In the genomic region with DNA sequence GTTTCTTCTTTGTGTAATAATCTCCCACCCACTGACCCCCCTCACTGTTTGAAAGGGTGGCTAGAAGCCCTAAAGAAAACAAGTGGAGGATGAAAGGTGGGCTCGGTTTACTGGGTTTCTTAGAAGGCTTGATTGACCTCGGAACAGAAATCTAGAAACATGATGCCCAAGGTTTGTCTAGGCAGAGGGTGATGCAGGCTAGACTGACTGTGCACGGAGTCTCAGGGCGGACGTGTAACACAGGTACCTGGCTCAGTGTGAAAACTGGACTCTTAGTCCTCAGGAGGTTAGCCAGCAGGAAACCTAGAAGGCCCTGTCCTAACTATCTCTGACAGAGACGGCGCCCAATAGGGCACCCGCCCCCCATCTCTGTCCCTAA, we compare ENCODE assay signal across 9 mouse cellular contexts.
DNase-seq lines count a peak whose midpoint lies in the region; ATAC-seq and TF ChIP-seq lines count a peak whose summit lies in the region.
"Had no signal": no experiment of that assay in that cellular context is flagged by ENCODE, and none has a peak within 500 bp of the region (broad histone marks: within the 10 kb centered on the region; RNA-seq: fewer than 3 reads in every experiment).

No protein-coding gene starts in this region.

- no peak for ATAC-seq in heart, embryonic 12.5 days (ENCODE audit: insufficient number of reproducible peaks, low FRiP score)
- no peak for ATAC-seq in midbrain, embryonic 11.5 days (ENCODE audit: low FRiP score)
- ATAC-seq in midbrain, embryonic 16.5 days, result no peak
- no peak for ATAC-seq in intestine, postnatal 0 days
- ATAC-seq in stomach, embryonic 14.5 days (ENCODE audit: insufficient number of reproducible peaks, insufficient read depth, low FRiP score, low read depth), result no peak

- H3K4me3 ChIP-seq in heart, embryonic 12.5 days, result peak overlapping the region; percentile 44; the same call in 1 of the 2 replicates
- no peak overlapping the region for H3K4me3 ChIP-seq in midbrain, embryonic 11.5 days (ENCODE audit: low read depth, low read length)
- H3K4me3 ChIP-seq in midbrain, embryonic 16.5 days (ENCODE audit: low read depth, low read length), result no peak overlapping the region
- peak overlapping the region; percentile 57 for H3K4me3 ChIP-seq in intestine, postnatal 0 days (ENCODE audit: low read depth, low read length)
- peak overlapping the region; percentile 32 for H3K4me3 ChIP-seq in stomach, embryonic 14.5 days (ENCODE audit: low read depth, low read length)

- DNase-seq in heart, postnatal 4 days, result no peak
- DNase-seq in midbrain, embryonic 11.5 days (ENCODE audit: low spot score, missing footprints), result peak; percentile 95
- DNase-seq in urinary bladder, postnatal 14 days (ENCODE audit: low spot score), result no peak
- DNase-seq in thymus, postnatal 10 days (ENCODE audit: low spot score in 2 of 2), result no peak
- DNase-seq: cerebellum, adult 11-12 months had no signal

- no peak for TF ChIP-seq CTCF in intestine, postnatal 0 days (IDR thresholded peaks at IDR 0.05; ENCODE audit: low read depth)

- peaks cover 47% of the 10 kb centered on the region for H3K4me1 ChIP-seq in heart, embryonic 12.5 days (replicated peaks)
- peaks cover 31% of the 10 kb centered on the region for H3K4me1 ChIP-seq in midbrain, embryonic 11.5 days (ENCODE audit: control insufficient read depth, insufficient read depth, low read length)
- H3K4me1 ChIP-seq in midbrain, embryonic 16.5 days (ENCODE audit: control insufficient read depth, insufficient read depth, low read length), result peaks cover 18% of the 10 kb centered on the region
- no peaks in the 10 kb centered on the region for H3K4me1 ChIP-seq in intestine, postnatal 0 days (replicated peaks; ENCODE audit: control insufficient read depth, insufficient read depth, low read length)
- peaks cover 15% of the 10 kb centered on the region for H3K4me1 ChIP-seq in stomach, embryonic 14.5 days (ENCODE audit: control insufficient read depth, insufficient read depth, low read length)

- H3K36me3 ChIP-seq in heart, embryonic 12.5 days, result no peaks in the 10 kb centered on the region
- no peaks in the 10 kb centered on the region for H3K36me3 ChIP-seq in midbrain, embryonic 11.5 days (ENCODE audit: control insufficient read depth, insufficient read depth, low read length)
- H3K36me3 ChIP-seq in midbrain, embryonic 16.5 days (ENCODE audit: control insufficient read depth, insufficient read depth, low read length), result no peaks in the 10 kb centered on the region
- H3K36me3 ChIP-seq in intestine, postnatal 0 days (ENCODE audit: control insufficient read depth, insufficient read depth), result no peaks in the 10 kb centered on the region
- H3K36me3 ChIP-seq in stomach, embryonic 14.5 days (ENCODE audit: control insufficient read depth, insufficient read depth, low read length), result no peaks in the 10 kb centered on the region

- no peak overlapping the region for H3K9ac ChIP-seq in heart, embryonic 12.5 days
- no peak overlapping the region for H3K9ac ChIP-seq in midbrain, embryonic 11.5 days (ENCODE audit: low read length)
- H3K9ac ChIP-seq in midbrain, embryonic 16.5 days (ENCODE audit: low read depth, low read length), result no peak overlapping the region
- no peak overlapping the region for H3K9ac ChIP-seq in intestine, postnatal 0 days (ENCODE audit: low read depth, low read length)
- no peak overlapping the region for H3K9ac ChIP-seq in stomach, embryonic 14.5 days (replicated peaks; ENCODE audit: low read depth, low read length)

- H3K9me3 ChIP-seq in heart, embryonic 12.5 days (replicated peaks), result no peaks in the 10 kb centered on the region
- no peaks in the 10 kb centered on the region for H3K9me3 ChIP-seq in midbrain, embryonic 11.5 days (ENCODE audit: control insufficient read depth, low read length)
- no peaks in the 10 kb centered on the region for H3K9me3 ChIP-seq in midbrain, embryonic 16.5 days (replicated peaks; ENCODE audit: control insufficient read depth, low read length, poor library complexity, severe bottlenecking)
- no peaks in the 10 kb centered on the region for H3K9me3 ChIP-seq in intestine, postnatal 0 days (ENCODE audit: control insufficient read depth)
- H3K9me3 ChIP-seq in stomach, embryonic 14.5 days (ENCODE audit: control insufficient read depth, low read depth, low read length), result no peaks in the 10 kb centered on the region

- 18% methylated on average over 8 of the region's 8 CpGs for WGBS in heart, embryonic 12.5 days
- WGBS in midbrain, embryonic 11.5 days, result 8% methylated on average over 8 of the region's 8 CpGs
- 11% methylated on average over 8 of the region's 8 CpGs for WGBS in midbrain, embryonic 16.5 days
- WGBS in intestine, postnatal 0 days, result 32% methylated on average over 8 of the region's 8 CpGs
- WGBS in stomach, embryonic 14.5 days, result 10% methylated on average over 8 of the region's 8 CpGs

- no peak overlapping the region for H3K4me2 ChIP-seq in heart, embryonic 12.5 days
- H3K4me2 ChIP-seq in midbrain, embryonic 11.5 days, result no peak overlapping the region
- H3K4me2 ChIP-seq in midbrain, embryonic 16.5 days (ENCODE audit: low read length), result no peak overlapping the region
- peak overlapping the region; percentile 85 for H3K4me2 ChIP-seq in intestine, postnatal 0 days (replicated peaks; ENCODE audit: low read depth)
- H3K4me2 ChIP-seq in stomach, embryonic 14.5 days (replicated peaks; ENCODE audit: low read depth, low read length), result peak overlapping the region; percentile 44

- H3K27ac ChIP-seq in heart, embryonic 12.5 days (ENCODE audit: poor library complexity, severe bottlenecking), result no peak overlapping the region
- H3K27ac ChIP-seq in midbrain, embryonic 11.5 days (ENCODE audit: low read depth, low read length), result no peak overlapping the region
- H3K27ac ChIP-seq in midbrain, embryonic 16.5 days (ENCODE audit: low read length), result no peak overlapping the region
- H3K27ac ChIP-seq in intestine, postnatal 0 days (ENCODE audit: low read depth, low read length), result no peak overlapping the region
- no peak overlapping the region for H3K27ac ChIP-seq in stomach, embryonic 14.5 days (ENCODE audit: low read length)

- H3K27me3 ChIP-seq in heart, embryonic 12.5 days (replicated peaks), result peaks cover 100% of the 10 kb centered on the region
- peaks cover 78% of the 10 kb centered on the region for H3K27me3 ChIP-seq in midbrain, embryonic 11.5 days (ENCODE audit: control insufficient read depth, insufficient read depth, low read length)
- peaks cover 60% of the 10 kb centered on the region for H3K27me3 ChIP-seq in midbrain, embryonic 16.5 days (ENCODE audit: control insufficient read depth, insufficient read depth, low read depth, low read length)
- H3K27me3 ChIP-seq in intestine, postnatal 0 days (replicated peaks; ENCODE audit: control insufficient read depth, insufficient read depth, low read length), result peaks cover 67% of the 10 kb centered on the region
- peaks cover 41% of the 10 kb centered on the region for H3K27me3 ChIP-seq in stomach, embryonic 14.5 days (ENCODE audit: control insufficient read depth, insufficient read depth, low read length)

Comparison
In these comparisons a context has a peak if more than half of its experiments do, and no peak if none do; other contexts are left out.
1. H3K4me2 ChIP-seq: peak in intestine, postnatal 0 days (single experiment) and stomach, embryonic 14.5 days (single experiment); none in heart, embryonic 12.5 days (single experiment), midbrain, embryonic 11.5 days (single experiment) and midbrain, embryonic 16.5 days (single experiment).
2. H3K4me3 ChIP-seq: peak in heart, embryonic 12.5 days (single experiment), intestine, postnatal 0 days (single experiment) and stomach, embryonic 14.5 days (single experiment); none in midbrain, embryonic 11.5 days (single experiment) and midbrain, embryonic 16.5 days (single experiment).